Mouse (Mus musculus): ENCODE results near the gene Krtap29-1.

DNA sequence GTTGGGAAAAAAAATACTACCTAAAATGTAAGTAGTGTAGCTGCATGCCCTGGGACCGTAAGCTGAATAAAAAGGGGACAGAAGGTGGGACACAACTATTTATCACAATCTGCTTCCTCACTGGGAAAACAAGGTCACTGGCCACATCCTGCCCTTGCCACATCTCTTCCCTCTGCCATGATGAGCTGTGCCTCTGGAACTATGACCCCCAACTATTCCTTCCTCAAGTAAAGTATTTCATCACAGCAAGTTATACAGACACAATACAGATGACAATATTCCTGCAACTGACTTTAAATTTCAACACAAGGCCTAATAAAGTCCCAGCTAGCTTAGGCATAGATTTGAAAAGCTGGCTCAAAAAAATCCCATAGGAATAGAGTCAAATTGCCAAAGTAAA lies 40.6 kb upstream of the Krtap29-1 start:
- TF ChIP-seq CTCF (IDR thresholded peaks at IDR 0.05; ENCODE audit: borderline replicate concordance, extremely low read depth, insufficient read depth, insufficient read length) (no peak), POLR2A (IDR thresholded peaks at IDR 0.05; ENCODE audit: borderline replicate concordance, extremely low read depth, insufficient read depth, insufficient read length, poor library complexity, severe bottlenecking) (no peak)

Measured in brain, embryonic 14.5 days (tissue).